Mouse (Mus musculus): ENCODE data around the gene Hbq1b. TPM values are rescaled to one million over a fixed set of nuclear protein-coding genes. Genes with fewer than 3 reads are reported as not detected.

Gene Hbq1b
- polyA plus RNA-seq, 1 experiment from 2014 or later = 4.0 TPM

DNA sequence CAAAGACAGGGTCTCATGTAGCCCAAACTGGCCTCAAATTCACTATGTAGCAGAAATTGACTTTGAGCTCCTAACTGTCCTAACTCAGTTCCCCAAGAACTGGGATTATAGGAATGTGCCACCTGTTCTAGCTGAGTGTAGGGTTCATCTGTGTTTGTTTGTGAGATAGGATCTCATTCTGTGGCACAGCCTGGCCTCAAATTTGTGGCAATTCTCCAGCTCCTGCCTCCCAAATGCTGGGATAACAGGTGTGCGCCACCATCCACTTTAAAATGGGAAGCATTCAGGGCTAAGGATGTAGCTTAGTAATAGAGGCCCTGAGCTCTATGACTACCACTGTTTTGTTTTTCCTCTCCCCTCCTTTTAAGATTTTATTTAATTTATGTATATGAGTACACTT lies 33.6 kb upstream of the Hbq1b start:
- ATAC-seq = no peak
- Histone ChIP-seq H3K4me3 (ENCODE audit: low read depth, low read length) (no peak overlapping the region), H3K9me3 (ENCODE audit: low read length) (no peaks in the 10 kb centered on the region), H3K27me3 (replicated peaks; ENCODE audit: insufficient read depth, low read length) (no peaks in the 10 kb centered on the region), H3K4me2 (replicated peaks; ENCODE audit: low read depth, low read length) (no peak overlapping the region), H3K36me3 (ENCODE audit: insufficient read depth, low read length) (peaks cover 18% of the 10 kb centered on the region), H3K4me1 (ENCODE audit: insufficient read depth, low read depth, low read length) (no peaks in the 10 kb centered on the region), H3K9ac (replicated peaks; ENCODE audit: low read depth) (no peak overlapping the region), H3K27ac (ENCODE audit: low read length) (no peak overlapping the region)
- WGBS = 89% methylated on average over 1 of the region's 1 CpGs
- TF ChIP-seq CTCF (IDR thresholded peaks at IDR 0.05) = no peak
- no peak for TF ChIP-seq EP300 (IDR thresholded peaks at IDR 0.05)
- no peak for DNase-seq (ENCODE audit: low spot score)

DNA sequence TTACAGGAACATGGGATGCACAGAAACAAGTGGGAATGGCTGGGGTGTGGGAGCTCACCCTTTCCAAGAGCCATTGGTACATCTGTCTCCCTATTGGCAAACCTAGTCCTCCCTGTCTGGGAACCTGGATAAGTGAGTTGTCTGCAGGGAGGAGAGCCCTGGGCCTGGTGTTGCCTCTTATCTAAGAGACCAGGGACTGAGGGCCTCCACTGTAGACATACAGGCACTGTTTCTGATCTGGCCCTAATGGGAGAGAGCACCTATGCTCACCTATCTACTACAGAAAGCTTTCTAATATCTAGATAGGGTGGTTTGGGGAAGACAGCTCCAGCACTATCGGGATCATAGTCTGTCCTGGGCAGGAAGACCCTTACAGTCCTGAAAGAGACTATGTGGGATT lies 30.6 kb upstream of the Hbq1b start:
- ATAC-seq = no peak
- no peak overlapping the region for H3K4me2 ChIP-seq (replicated peaks; ENCODE audit: low read depth, low read length)
- H3K9ac ChIP-seq (replicated peaks; ENCODE audit: low read depth) = no peak overlapping the region
- H3K9me3 ChIP-seq (ENCODE audit: low read length) = no peaks in the 10 kb centered on the region
- no peak for DNase-seq (ENCODE audit: low spot score)
- H3K4me1 ChIP-seq (ENCODE audit: insufficient read depth, low read depth, low read length) = no peaks in the 10 kb centered on the region
- H3K4me3 ChIP-seq (ENCODE audit: low read depth, low read length) = no peak overlapping the region
- H3K27ac ChIP-seq (ENCODE audit: low read length) = no peak overlapping the region
- 93% methylated on average over 1 of the region's 1 CpGs for WGBS
- no peaks in the 10 kb centered on the region for H3K27me3 ChIP-seq (replicated peaks; ENCODE audit: insufficient read depth, low read length)
- H3K36me3 ChIP-seq (ENCODE audit: insufficient read depth, low read length) = peaks cover 9% of the 10 kb centered on the region; the same call in 1 of the 2 replicates
- TF ChIP-seq EP300 (IDR thresholded peaks at IDR 0.05) (no peak), CTCF (IDR thresholded peaks at IDR 0.05) (no peak)

DNA sequence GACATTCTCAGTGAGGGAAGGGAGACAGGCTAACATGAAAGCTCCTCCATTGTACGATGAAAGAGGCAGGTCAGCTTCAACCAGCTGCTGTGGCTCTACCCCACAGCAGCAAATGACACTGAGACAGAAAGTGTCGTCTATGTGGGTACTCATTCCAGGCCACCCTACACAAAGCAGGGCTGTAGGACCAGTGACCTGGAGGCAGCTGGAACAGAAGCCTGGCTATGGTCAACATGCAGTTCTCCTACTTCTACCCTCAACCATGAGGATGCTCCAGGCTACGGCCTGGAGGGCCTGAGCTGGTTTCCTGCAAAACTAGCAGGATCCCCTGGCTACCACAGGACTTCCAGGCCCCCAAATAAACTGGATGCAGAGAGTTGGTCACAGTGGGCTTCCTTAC lies 30.2 kb upstream of the Hbq1b start:
- Histone ChIP-seq H3K4me2 (replicated peaks; ENCODE audit: low read depth, low read length) (no peak overlapping the region), H3K27me3 (replicated peaks; ENCODE audit: insufficient read depth, low read length) (no peaks in the 10 kb centered on the region), H3K27ac (ENCODE audit: low read length) (no peak overlapping the region), H3K36me3 (ENCODE audit: insufficient read depth, low read length) (peaks cover 9% of the 10 kb centered on the region; the same call in 1 of the 2 replicates), H3K4me1 (ENCODE audit: insufficient read depth, low read depth, low read length) (no peaks in the 10 kb centered on the region), H3K4me3 (ENCODE audit: low read depth, low read length) (no peak overlapping the region), H3K9me3 (ENCODE audit: low read length) (no peaks in the 10 kb centered on the region), H3K9ac (replicated peaks; ENCODE audit: low read depth) (no peak overlapping the region)
- WGBS = 86% methylated on average over 3 of the region's 3 CpGs
- ATAC-seq = no peak
- no peak for DNase-seq (ENCODE audit: low spot score)
- TF ChIP-seq CTCF (IDR thresholded peaks at IDR 0.05) = no peak
- no peak for TF ChIP-seq EP300 (IDR thresholded peaks at IDR 0.05)

DNA sequence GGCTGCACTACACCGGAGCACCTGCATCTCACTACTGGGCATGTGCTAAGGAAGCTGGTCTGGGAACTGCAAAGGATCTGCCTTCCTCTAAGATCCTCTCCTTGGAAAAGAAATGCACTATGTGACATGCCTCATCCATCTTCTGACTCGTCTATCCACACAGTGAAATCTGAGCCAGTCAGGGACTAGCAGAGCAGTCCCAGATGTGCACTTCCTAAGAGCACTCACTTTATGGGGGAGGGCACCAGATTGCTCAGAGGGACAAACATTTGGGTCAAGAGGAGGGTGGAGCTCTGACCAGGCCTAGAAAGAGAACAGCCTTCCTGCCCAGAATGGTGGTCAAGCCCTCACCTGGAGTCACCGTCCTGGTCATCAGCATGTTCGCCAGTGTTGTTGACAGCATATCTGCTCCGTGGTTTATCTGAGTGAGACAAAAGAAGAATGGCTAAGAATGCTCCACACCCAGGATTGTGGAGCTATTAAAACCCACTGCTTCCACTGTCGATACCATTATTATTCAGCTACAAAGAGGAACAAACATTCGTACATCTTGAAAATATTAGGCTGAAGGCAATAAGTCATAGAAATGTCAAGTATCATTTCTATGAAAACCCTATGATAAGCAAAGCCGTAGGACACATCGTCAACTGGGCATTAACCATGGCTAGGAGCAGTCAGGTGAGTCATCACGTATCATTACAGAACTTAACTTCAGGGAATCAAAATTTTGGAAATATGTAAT lies 23.9 kb upstream of the Hbq1b start:
- Histone ChIP-seq H3K9ac (replicated peaks; ENCODE audit: low read depth) (no peak overlapping the region), H3K4me2 (replicated peaks; ENCODE audit: low read depth, low read length) (no peak overlapping the region)

DNA sequence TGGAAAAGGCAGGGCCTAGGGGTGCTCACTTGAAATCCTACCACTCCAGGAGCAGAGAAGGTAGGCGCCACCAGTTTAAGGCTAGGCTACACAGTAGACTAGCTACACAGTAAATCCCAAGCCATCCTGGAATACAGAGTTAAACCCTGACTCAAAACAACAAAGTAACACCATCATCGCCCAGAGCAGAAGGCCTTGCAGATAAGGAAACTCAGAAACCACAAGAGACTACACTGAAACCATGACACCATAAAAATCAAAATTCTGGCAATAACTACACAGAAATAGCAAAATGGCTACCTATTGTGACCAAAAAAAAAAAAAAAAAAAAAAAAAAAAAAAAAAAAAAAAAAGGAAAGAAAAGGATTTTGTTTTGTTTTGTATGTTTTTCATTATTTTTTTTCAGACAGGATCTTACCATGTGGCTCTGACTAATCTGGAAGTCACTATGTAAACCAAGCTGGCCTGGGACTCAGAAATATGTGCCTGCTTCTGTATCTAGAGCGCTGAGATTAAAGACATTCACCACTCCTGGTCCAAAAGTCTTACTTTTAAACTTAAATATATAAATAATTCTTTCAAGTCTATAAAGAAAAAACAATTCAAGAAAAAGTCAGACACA lies 21.5 kb upstream of the Hbq1b start:
- DNase-seq (ENCODE audit: low spot score) (no peak), ATAC-seq (no peak)
- TF ChIP-seq EP300 (IDR thresholded peaks at IDR 0.05) = no peak
- TF ChIP-seq CTCF (IDR thresholded peaks at IDR 0.05) = no peak
- Histone ChIP-seq H3K4me3 (ENCODE audit: low read depth, low read length) (no peak overlapping the region), H3K27ac (ENCODE audit: low read length) (no peak overlapping the region), H3K4me1 (ENCODE audit: insufficient read depth, low read depth, low read length) (peaks cover 5% of the 10 kb centered on the region; the same call in 1 of the 2 replicates), H3K36me3 (ENCODE audit: insufficient read depth, low read length) (0 out of 2 replicates have a peak, but pooled peaks cover 4% of the 10 kb centered on the region), H3K9ac (replicated peaks; ENCODE audit: low read depth) (no peak overlapping the region), H3K4me2 (replicated peaks; ENCODE audit: low read depth, low read length) (no peak overlapping the region), H3K27me3 (replicated peaks; ENCODE audit: insufficient read depth, low read length) (no peaks in the 10 kb centered on the region), H3K9me3 (ENCODE audit: low read length) (no peaks in the 10 kb centered on the region)
- WGBS = 91% methylated on average over 3 of the region's 3 CpGs

More for the DNA sequence above, 23.9 kb upstream of the Hbq1b start:
- DNase-seq (ENCODE audit: low spot score) (no peak), ATAC-seq (no peak)
- H3K27me3 ChIP-seq (replicated peaks; ENCODE audit: insufficient read depth, low read length) = no peaks in the 10 kb centered on the region
- H3K4me1 ChIP-seq (ENCODE audit: insufficient read depth, low read depth, low read length) = peaks cover 5% of the 10 kb centered on the region; the same call in 1 of the 2 replicates
- TF ChIP-seq EP300 (IDR thresholded peaks at IDR 0.05) (no peak), CTCF (IDR thresholded peaks at IDR 0.05) (no peak)
- H3K9me3 ChIP-seq (ENCODE audit: low read length) = no peaks in the 10 kb centered on the region
- no peak overlapping the region for H3K4me3 ChIP-seq (ENCODE audit: low read depth, low read length)
- WGBS = 71% methylated on average over 10 of the region's 10 CpGs
- 0 out of 2 replicates have a peak, but pooled peaks cover 4% of the 10 kb centered on the region for H3K36me3 ChIP-seq (ENCODE audit: insufficient read depth, low read length)
- no peak overlapping the region for H3K27ac ChIP-seq (ENCODE audit: low read length)

DNA sequence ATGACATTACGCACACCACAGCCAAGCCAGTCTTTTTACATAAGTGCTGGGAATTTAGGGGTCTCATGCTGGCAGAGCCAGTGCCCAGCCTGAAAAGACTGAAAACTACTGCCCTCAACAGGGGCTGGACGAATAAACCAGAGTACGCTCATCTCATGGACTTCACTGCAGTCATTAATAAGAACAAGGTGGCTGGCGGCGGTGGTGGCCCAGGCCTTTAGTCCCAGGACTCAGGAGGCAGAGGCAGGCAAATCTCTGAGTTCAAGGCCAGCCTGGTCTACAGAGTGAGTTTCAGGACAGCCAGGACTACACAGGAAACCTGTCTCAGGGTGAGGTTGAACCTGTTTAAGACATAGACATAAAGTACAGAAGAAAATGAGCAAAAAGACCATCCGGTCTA lies 20.6 kb upstream of the Hbq1b start:
- no peak overlapping the region for H3K4me2 ChIP-seq (replicated peaks; ENCODE audit: low read depth, low read length)
- 90% methylated on average over 6 of the region's 6 CpGs for WGBS

More for the DNA sequence above, 20.6 kb upstream of the Hbq1b start:
- no peaks in the 10 kb centered on the region for H3K9me3 ChIP-seq (ENCODE audit: low read length)
- ATAC-seq = no peak
- DNase-seq (ENCODE audit: low spot score) = no peak
- H3K27ac ChIP-seq (ENCODE audit: low read length) = no peak overlapping the region
- no peak for TF ChIP-seq CTCF (IDR thresholded peaks at IDR 0.05)
- TF ChIP-seq EP300 (IDR thresholded peaks at IDR 0.05) = no peak
- no peaks in the 10 kb centered on the region for H3K27me3 ChIP-seq (replicated peaks; ENCODE audit: insufficient read depth, low read length)
- no peaks in the 10 kb centered on the region for H3K36me3 ChIP-seq (ENCODE audit: insufficient read depth, low read length)
- H3K4me3 ChIP-seq (ENCODE audit: low read depth, low read length) = no peak overlapping the region
- H3K4me1 ChIP-seq (ENCODE audit: insufficient read depth, low read depth, low read length) = peaks cover 5% of the 10 kb centered on the region; the same call in 1 of the 2 replicates
- H3K9ac ChIP-seq (replicated peaks; ENCODE audit: low read depth) = no peak overlapping the region
